In genomic region chr2:71964216-71964615, GRCm38 (mm10) we compare ENCODE assay signal across 31 mouse cellular contexts. TPM values are rescaled to one million over a fixed set of nuclear protein-coding genes. Genes with fewer than 3 reads are reported as not detected.
A peak's percentile ranks its signal among the peaks of the same experiment; 100 is the strongest.
DNase-seq lines count a peak whose midpoint lies in the region; ATAC-seq and TF ChIP-seq lines count a peak whose summit lies in the region.
"Had no signal": no experiment of that assay in that cellular context is flagged by ENCODE, and none has a peak within 500 bp of the region (broad histone marks: within the 10 kb centered on the region; RNA-seq: fewer than 3 reads in every experiment).

No protein-coding gene starts in this region.

- no peaks in the 10 kb centered on the region for H3K27me3 ChIP-seq in lung, embryonic 14.5 days (ENCODE audit: insufficient read depth, low read length)
- H3K27me3 ChIP-seq: CH12.LX; embryonic facial prominence, embryonic 13.5 days; hindbrain, embryonic 13.5 days; kidney, embryonic 15.5 days; limb, embryonic 13.5 days; midbrain, embryonic 13.5 days; neural tube, embryonic 15.5 days had no signal

- no peak for DNase-seq in frontal cortex, postnatal 36 days (ENCODE audit: low spot score in 2 of 2)
- DNase-seq in lung, embryonic 14.5 days, result peak; percentile 24
- no peak for DNase-seq in lung, postnatal 14 days
- no peak for DNase-seq in adrenal gland, postnatal 36 days
- no peak for DNase-seq in heart, postnatal 10 days
- DNase-seq: cerebellum, adult 9-11 months; embryo, embryonic 11 days; gastrocnemius, postnatal 10 days; heart, postnatal 4 days; kidney, adult 11 months; kidney, postnatal 25 days; lung, postnatal 4 days; right cerebral cortex, postnatal 4 days; thymus, adult 18-20 months; thymus, postnatal 25 days had no signal

- peak; percentile 34; the same call in 1 of the 2 replicates for ATAC-seq in frontal cortex, adult (ENCODE audit: low TSS enrichment)
- ATAC-seq in lung, embryonic 14.5 days (ENCODE audit: insufficient read depth), result no peak
- peak; percentile 34 for ATAC-seq in CD4-positive, CD25-positive, alpha-beta regulatory T cell, adult 4 months
- ATAC-seq in inflammation-experienced regulatory T-cells, adult 6 months, result peak; percentile 59
- ATAC-seq: forebrain, embryonic 16.5 days; midbrain, embryonic 13.5 days had no signal

- H3K4me3 ChIP-seq in lung, embryonic 14.5 days (ENCODE audit: low read depth, low read length), result no peak overlapping the region
- H3K4me3 ChIP-seq: embryonic facial prominence, embryonic 13.5 days; erythroblast, embryonic 14.5 days; heart, embryonic 10.5 days; hindbrain, embryonic 13.5 days; kidney, embryonic 15.5 days; limb, embryonic 13.5 days; megakaryocyte, embryonic 14.5 days; midbrain, embryonic 13.5 days; neural tube, embryonic 15.5 days had no signal

- H3K36me3 ChIP-seq in lung, embryonic 14.5 days (ENCODE audit: insufficient read depth), result no peaks in the 10 kb centered on the region
- H3K36me3 ChIP-seq: embryonic facial prominence, embryonic 13.5 days; heart, embryonic 10.5 days; hindbrain, embryonic 13.5 days; kidney, embryonic 15.5 days; limb, embryonic 13.5 days; midbrain, embryonic 13.5 days; neural tube, embryonic 15.5 days had no signal

- 19% methylated on average over 10 of the region's 10 CpGs for WGBS in lung, embryonic 14.5 days

- intact Hi-C loops in heart, postnatal 10 days (cut with DNase I), result no loop called here

- no peak overlapping the region for H3K9ac ChIP-seq in lung, embryonic 14.5 days
- H3K9ac ChIP-seq: embryonic facial prominence, embryonic 13.5 days; hindbrain, embryonic 13.5 days; kidney, embryonic 15.5 days; limb, embryonic 13.5 days; midbrain, embryonic 13.5 days; neural tube, embryonic 15.5 days had no signal

- no peak overlapping the region for H3K4me2 ChIP-seq in lung, embryonic 14.5 days
- H3K4me2 ChIP-seq: embryonic facial prominence, embryonic 13.5 days; hindbrain, embryonic 13.5 days; kidney, embryonic 15.5 days; limb, embryonic 13.5 days; liver, embryonic 11.5 days; midbrain, embryonic 13.5 days; neural tube, embryonic 15.5 days had no signal

- H3K4me1 ChIP-seq in lung, embryonic 14.5 days (ENCODE audit: insufficient read depth), result peaks cover 2% of the 10 kb centered on the region; the same call in 1 of the 2 replicates
- H3K4me1 ChIP-seq: embryonic facial prominence, embryonic 13.5 days; heart, embryonic 10.5 days; megakaryocyte, embryonic 14.5 days; midbrain, embryonic 13.5 days; neural tube, embryonic 15.5 days had no signal

- H3K27ac ChIP-seq in lung, embryonic 14.5 days (ENCODE audit: low read depth), result no peak overlapping the region
- H3K27ac ChIP-seq: embryonic facial prominence, embryonic 13.5 days; heart, embryonic 10.5 days; hindbrain, embryonic 13.5 days; kidney, embryonic 15.5 days; limb, embryonic 13.5 days; midbrain, embryonic 13.5 days; neural tube, embryonic 15.5 days; stomach, postnatal 0 days had no signal

- no peaks in the 10 kb centered on the region for H3K9me3 ChIP-seq in lung, embryonic 14.5 days (ENCODE audit: low read depth, low read length)
- H3K9me3 ChIP-seq: embryonic facial prominence, embryonic 13.5 days; heart, embryonic 10.5 days; hindbrain, embryonic 13.5 days; kidney, embryonic 15.5 days; limb, embryonic 13.5 days; midbrain, embryonic 13.5 days; neural tube, embryonic 15.5 days had no signal

- TF ChIP-seq CTCF in lung, embryonic 14.5 days (IDR thresholded peaks at IDR 0.05; ENCODE audit: low read depth), result no peak

RNA-seq across cellular contexts. Expression of gene Rapgef4, which starts 16.8 kb away (rescaled TPM):
- polyA plus RNA-seq in lung, embryonic 14.5 days (2014; fragmentation: Nextera tagmentation; extraction: Ambion mirVana), result 2.6 and 3.5 TPM in 2 replicates
- polyA plus RNA-seq in CD4-positive, CD25-positive, alpha-beta regulatory T cell, adult 4 months (2017; shearing (Covaris generic)), result 1 to 10 TPM; 4.0 to 8.2 TPM
- 1 to 10 TPM in 2 of 3 experiments, under 1 TPM in 1; 0.87 to 8.7 (median 8.6) TPM for polyA plus RNA-seq in inflammation-experienced regulatory T-cells, adult 6 months (2017; shearing (Covaris generic))
- 100 to 1,000 TPM; 131 to 359 TPM for total RNA-seq in adrenal gland, postnatal 36 days (2021)
- total RNA-seq in heart, postnatal 10 days (2021), result 10 to 100 TPM; 14.1 to 15.0 TPM
- polyA plus RNA-seq: erythroblast, embryonic 14.5 days had no signal
